Mouse (Mus musculus) neural tube, embryonic 10.5 days (tissue): ENCODE data around the gene Ctf2.

Experiments used
- DNase-seq: peaks from one replicate; pipeline ENCODE4 v3.0.0-alpha.2; 2017; ENCODE audit warnings: low spot score; ENCODE audit errors: extremely low spot score

Ctf2 gene

DNA sequence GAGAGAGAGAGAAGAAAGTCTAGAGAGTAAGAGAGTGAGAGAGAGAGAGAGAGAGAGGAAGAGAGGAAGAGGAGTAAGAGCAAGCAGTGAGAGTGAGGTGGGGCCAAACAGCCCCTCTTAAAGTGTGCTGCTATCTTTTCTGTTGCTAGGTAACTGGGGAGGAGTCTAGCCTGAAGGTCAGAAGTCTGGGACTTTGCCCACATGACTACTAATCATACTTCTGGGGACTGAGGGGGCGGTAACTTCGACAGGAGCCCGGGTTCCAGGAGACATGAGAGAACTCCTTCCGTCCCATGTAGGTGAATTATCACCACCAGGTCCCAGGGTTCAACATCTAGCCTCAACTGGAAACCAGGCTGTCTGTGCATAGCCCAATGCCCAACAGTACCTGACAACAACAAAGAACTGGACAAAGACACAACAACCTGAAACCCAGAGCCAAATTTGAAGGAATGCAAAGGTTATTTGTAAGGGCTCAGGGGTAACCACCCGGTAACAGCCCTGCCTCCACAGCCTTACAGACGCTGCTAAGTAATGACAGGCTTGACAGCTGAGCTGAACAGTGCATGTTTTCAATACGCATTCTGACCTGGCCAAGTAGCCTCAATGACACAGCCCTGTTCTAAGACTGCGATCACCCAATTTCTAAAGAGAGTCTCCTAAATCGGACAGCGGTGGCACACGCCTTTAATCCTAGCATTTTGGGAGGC, 45.1 kb downstream of the Ctf2 start:
- DNase-seq: no peak

DNA sequence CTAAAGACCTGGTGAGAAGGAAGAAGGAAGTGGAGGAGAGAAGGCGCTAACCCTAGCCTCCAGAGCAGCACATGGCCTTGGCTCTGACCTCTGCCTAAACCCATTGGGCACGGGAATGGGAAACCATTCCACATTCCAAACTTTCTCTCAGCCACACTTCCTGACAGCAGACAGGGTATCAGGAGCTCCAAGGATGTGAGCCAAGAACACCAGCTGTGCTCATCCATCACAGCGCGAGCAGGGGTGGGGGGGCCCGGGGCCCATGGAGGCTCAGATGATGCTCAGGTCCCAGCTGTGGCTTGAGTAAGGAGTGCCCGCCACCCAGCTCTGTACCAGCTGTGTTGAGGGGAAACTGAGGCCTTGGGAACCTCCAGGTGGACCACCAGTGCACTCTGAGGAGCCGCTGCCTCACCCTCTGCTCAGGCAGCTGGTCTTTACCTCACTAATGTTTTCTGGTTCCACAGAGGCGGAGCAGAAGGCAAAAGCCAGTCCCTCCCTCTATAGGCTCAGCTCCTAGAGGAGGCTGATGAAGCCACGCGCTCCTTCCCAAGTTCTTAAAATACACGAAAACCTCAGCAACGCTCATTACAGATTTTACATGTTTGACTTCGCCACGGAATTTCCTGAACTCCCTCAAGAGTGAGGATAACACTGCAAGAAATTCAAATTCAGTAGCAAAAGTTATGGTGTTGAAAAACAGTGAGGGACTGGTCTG, 46.5 kb downstream of the Ctf2 start:
- DNase-seq: peak; percentile 31

DNA sequence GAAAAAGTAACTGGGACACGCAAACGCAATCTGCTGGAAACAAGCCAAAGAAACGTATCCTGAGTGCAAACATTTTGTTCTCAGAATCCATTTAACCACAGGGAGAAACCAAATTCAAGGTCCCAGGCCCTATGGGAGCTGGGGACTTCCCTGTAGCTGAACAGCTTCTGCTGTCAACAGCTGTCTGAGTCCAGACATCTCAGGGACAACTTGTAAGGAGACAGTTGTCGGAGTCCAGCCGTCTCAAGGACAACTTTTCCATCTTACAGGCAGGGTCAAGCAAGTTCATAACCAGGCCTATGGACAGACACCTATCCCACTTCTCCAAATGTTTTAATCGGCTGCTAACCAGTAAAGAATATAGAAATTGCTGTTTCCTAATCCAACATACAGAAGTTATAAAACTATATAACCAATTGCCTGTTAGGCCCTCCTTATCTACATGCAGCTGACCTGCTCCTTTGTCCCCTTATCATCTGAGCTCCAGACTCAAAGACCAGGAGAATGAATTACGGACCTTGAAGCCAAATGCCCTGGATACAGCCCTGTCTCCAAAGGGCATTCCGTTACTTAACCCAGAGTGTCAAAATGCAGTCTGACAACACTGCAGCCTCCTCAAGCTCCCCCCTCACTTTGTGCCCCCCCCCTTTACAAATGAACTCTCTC, 49.9 kb downstream of the Ctf2 start:
- no peak for DNase-seq

GRCm38 (mm10) chr7:127680541-127680940, 51.4 kb downstream of the Ctf2 start:
- DNase-seq: no peak

GRCm38 (mm10) chr7:127678811-127679210, 53.2 kb downstream of the Ctf2 start:
- no peak for DNase-seq

DNA sequence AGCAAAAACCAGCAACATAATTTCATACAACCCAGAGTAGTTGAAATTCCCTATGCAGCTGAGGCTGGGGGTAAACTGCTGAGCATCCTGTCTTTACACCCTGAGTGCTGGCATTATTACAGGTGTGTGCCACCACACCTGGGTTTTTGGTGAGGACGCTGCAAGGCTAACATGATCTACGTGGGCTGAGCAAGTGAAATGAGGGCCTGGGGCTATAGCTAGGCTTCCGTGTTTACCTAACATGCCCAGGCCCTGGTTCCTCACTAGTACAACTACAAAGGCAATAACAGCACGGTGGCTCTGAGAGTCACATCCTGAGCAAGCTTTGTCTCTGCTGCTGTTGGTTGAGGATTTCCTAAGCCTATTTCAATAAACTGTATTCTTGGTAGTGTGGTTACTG, 54.4 kb downstream of the Ctf2 start:
- no peak for DNase-seq

GRCm38 (mm10) chr7:127677077-127677476, 54.9 kb downstream of the Ctf2 start:
- DNase-seq: peak; percentile 64

GRCm38 (mm10) chr7:127675391-127675811, 56.6 kb downstream of the Ctf2 start:
- DNase-seq: no peak

DNA sequence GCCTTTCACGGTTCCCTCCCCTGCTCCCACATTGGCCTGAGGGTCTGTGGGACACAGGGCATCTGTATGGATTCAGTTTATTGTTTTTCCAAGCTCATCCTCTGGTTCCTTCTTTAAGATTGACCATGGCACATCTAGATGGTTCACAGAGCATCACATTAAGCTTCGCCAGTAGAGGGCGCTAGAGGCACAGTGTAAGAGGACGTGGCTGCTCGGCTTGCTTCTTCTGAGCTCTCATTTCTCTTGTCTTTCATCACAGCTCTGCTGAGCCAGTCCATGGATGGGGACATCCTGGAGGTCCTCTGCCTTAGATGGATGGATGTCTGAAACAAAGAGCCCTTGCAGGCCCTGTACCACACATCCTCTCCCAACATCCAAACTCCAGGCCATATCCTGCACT, 57.0 kb downstream of the Ctf2 start:
- peak; percentile 85 for DNase-seq

DNA sequence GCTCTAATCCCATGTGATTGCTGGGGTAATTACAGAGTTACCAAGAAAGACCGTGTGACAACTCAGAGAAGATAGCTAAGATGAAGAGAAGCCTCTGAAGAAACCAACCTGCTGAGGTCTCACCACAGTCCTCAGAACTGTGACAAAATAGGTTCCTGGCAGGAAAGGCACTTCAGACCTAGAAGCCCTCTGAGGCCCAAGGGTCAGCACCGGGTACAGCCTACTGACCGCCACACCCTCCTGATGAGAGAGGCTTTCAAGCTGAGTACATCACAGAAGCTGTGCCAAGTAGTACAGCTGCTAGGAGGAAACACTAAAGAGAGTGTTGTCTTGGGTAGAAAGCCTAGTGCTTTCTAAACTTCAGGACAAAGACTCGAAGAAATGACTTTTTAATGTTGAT, 59.2 kb downstream of the Ctf2 start:
- no peak for DNase-seq

DNA sequence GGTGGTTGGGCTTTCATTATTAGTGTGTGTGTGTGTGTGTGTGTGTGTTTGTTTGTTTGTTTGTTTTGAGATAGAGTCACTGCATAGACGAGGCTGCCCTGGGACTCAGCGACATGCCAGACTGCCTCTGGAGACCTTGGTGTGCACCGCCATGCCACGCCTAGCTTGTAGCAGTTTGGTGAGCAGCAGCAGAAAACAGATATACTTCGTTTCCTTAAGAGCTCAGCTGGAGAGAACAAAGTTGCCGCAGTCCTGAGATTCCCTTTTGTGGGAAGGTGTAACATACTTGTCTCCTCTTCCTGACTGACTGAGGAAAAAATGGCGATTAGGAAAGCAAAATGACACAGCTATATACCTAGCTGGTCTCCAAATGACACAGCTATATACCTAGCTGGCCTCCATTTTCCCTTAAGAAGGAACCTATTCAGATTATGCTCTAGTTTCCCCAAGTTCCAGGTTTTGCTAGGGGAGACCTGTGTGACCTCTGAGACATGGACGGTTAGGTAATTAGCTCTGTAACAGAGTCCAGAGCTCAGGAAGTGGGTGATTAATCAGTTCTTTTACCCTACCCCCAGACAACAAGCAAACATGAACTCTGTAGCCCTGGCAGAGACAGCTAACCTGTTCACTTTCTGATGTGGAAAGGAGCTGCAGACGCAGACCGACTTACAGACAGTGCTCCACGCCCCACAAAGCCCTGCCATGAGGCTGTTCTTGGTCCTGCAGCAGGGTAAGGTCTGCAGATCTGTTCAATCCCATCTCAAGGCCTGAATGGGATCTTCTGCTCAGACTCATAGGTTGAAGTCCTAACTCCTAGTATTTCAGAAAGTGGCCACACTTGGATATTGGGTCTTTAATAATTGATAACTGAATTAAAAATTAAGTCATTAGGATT, 59.8 kb downstream of the Ctf2 start:
- no peak for DNase-seq
